Mouse (Mus musculus) neural tube, embryonic 15.5 days (tissue): Measurements from ENCODE around the gene Bach2. TPM values are rescaled to one million over a fixed set of nuclear protein-coding genes. Genes with fewer than 3 reads are reported as not detected.
A peak's percentile ranks its signal among the peaks of the same experiment; 100 is the strongest.

Experiments used
- ATAC-seq: fragments of 200-750 bp; cut with Nextera tagmentation; 2 replicates; pipeline ENCODE4 v1.8.0; 2017; ENCODE audit warnings: mild to moderate bottlenecking, moderate TSS enrichment, moderate library complexity; ENCODE audit not compliant: low FRiP score
- H3K27ac ChIP-seq: fragments of 300-500 bp; sonication (generic); replicated peaks from 2 replicates; pipeline ENCODE4 v1.5.1; 2015; ENCODE audit warnings: mild to moderate bottlenecking, inconsistent platforms
- H3K27me3 ChIP-seq: fragments of 300-500 bp; sonication (generic); replicated peaks from 2 replicates; pipeline ENCODE4 v1.6.1; 2015; ENCODE audit warnings: inconsistent platforms
- H3K36me3 ChIP-seq: fragments of 300-500 bp; sonication (generic); 2 replicates; pipeline ENCODE4 v1.6.1; 2015; ENCODE audit warnings: inconsistent platforms
- H3K4me1 ChIP-seq: fragments of 300-500 bp; sonication (generic); 2 replicates; pipeline ENCODE4 v1.6.1; 2015; ENCODE audit warnings: inconsistent platforms
- H3K4me2 ChIP-seq: fragments of 300-500 bp; sonication (generic); 2 replicates; pipeline ENCODE4 v1.6.1; 2015; ENCODE audit warnings: inconsistent platforms, mild to moderate bottlenecking, moderate library complexity
- H3K4me3 ChIP-seq: fragments of 300-500 bp; sonication (generic); replicated peaks from 2 replicates; pipeline ENCODE4 v1.5.1; 2015; ENCODE audit warnings: mild to moderate bottlenecking, inconsistent platforms
- H3K9ac ChIP-seq: fragments of 300-500 bp; sonication (generic); replicated peaks from 2 replicates; pipeline ENCODE4 v1.6.1; 2015; ENCODE audit warnings: mild to moderate bottlenecking, inconsistent platforms
- H3K9me3 ChIP-seq: fragments of 300-500 bp; sonication (generic); replicated peaks from 2 replicates; pipeline ENCODE4 v1.6.1; 2016; ENCODE audit warnings: inconsistent platforms
- WGBS: fragments of 180-500 bp; shearing (Covaris S2); methylation state at CpG from one replicate; pipeline ENCODE4 v1.1.7; 2015; ENCODE audit warnings: mixed read lengths; 5-methylcytosine and 5-hydroxymethylcytosine counted together
- polyA plus RNA-seq: library from polyadenylated mRNA; unstranded; fragments of >200 nt; fragmentation: Nextera tagmentation; extraction: Ambion mirVana; gene quantifications from 2 replicates; pipeline ENCODE4 v1.2.1, GENCODE M21; 2015

The Bach2 gene
- polyA plus RNA-seq, 1 experiment from 2014 or later: 24.3 TPM

DNA sequence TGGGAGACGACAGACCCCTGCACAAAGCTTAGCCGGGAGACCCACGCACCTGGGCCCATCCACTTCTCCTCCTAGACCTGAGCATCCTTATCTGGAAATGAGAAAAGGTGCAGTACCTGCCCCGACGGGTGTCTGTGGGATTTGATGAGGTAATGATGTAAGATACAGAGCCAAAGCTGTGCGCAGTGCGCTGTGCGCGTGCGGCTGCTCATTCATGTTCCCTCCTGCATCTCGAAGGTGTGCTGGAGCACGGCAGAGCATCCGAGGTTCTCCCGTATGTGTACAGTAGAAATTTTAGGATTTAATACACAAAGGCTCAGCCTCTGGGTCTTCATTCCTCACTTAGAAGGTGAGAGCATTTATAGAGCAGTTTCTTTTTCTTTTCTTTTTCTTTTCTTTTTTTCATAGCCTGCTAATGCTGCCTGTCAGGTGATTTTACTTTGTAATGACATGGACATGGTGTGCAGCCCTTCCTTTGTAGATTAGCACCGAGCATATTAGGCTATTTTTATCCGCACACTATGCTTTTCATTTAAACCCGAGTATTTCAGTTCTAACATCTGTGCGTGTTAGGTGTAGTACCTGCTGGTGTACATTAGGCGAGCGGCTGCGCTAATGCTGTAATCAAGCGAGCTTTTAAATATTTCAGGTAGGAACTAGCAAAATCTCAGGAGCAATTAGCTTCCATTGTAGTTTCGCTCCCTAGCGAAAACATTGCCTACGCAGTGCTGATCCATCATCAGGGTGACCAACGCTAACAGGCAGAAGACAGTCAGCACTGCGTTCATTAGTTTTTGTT lies 188.4 kb downstream of the Bach2 start:
- H3K9ac ChIP-seq: no peak overlapping the region; the same call in 1 of the 2 replicates

DNA sequence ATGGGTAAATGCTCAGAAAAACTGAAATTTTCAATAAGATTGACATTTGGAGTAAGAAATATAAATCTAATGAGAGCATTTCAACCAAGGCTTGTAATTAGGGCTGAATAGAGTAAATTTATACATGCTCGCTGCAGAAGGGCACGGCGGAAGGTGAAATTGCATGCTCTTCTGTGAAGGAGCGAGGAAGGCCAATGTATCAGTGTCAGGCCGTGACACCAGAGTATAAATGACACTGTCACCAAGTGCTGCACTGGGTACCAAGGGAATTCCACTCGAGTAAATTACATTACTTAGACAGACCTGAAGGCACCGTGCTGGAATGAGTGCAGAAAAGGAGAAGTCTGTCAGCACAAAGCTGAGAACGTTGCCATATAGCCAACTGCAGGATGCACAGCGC lies 190.1 kb downstream of the Bach2 start:
- no peaks in the 10 kb centered on the region for H3K36me3 ChIP-seq
- no peak overlapping the region for H3K4me2 ChIP-seq
- H3K4me3 ChIP-seq: no peak overlapping the region
- H3K9ac ChIP-seq: no peak overlapping the region
- H3K4me1 ChIP-seq: peaks cover 73% of the 10 kb centered on the region
- no peaks in the 10 kb centered on the region for H3K9me3 ChIP-seq
- ATAC-seq: no peak
- WGBS: 35% methylated on average over 9 of the region's 9 CpGs
- no peaks in the 10 kb centered on the region for H3K27me3 ChIP-seq
- H3K27ac ChIP-seq: peak overlapping the region; percentile 64; the same call in 1 of the 2 replicates

More for the DNA sequence above, 188.4 kb downstream of the Bach2 start:
- Histone ChIP-seq H3K27me3 (no peaks in the 10 kb centered on the region), H3K9me3 (no peaks in the 10 kb centered on the region), H3K4me1 (peaks cover 62% of the 10 kb centered on the region), H3K4me2 (peak overlapping the region; percentile 28), H3K36me3 (no peaks in the 10 kb centered on the region), H3K27ac (peak overlapping the region; percentile 64), H3K4me3 (no peak overlapping the region)
- peak; percentile 60 for ATAC-seq
- 62% methylated on average over 27 of the region's 27 CpGs for WGBS

DNA sequence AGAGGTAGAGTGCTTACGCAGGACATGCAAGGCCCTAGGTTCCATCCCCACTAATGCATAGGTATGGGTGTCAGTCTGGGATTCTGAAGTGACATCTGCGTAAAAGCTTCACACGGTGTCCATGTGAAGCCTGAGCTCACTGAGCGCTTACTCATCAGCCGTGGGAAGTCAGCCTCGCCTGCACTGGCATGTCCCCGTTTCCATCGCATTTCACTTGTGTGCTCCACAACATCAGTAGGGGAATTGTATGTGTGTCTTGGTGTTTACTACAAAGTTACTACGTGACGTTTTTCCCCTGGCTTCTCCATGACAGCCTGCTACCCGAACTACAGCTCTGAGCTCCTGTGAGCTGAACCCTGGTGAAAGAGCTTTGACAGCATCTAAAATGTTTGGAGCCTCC lies 191.5 kb downstream of the Bach2 start:
- Histone ChIP-seq H3K9ac (no peak overlapping the region), H3K36me3 (no peaks in the 10 kb centered on the region), H3K27ac (peak overlapping the region; percentile 58), H3K9me3 (no peaks in the 10 kb centered on the region), H3K27me3 (no peaks in the 10 kb centered on the region), H3K4me2 (no peak overlapping the region), H3K4me1 (peaks cover 73% of the 10 kb centered on the region), H3K4me3 (no peak overlapping the region)
- ATAC-seq: no peak
- 73% methylated on average over 11 of the region's 11 CpGs for WGBS

DNA sequence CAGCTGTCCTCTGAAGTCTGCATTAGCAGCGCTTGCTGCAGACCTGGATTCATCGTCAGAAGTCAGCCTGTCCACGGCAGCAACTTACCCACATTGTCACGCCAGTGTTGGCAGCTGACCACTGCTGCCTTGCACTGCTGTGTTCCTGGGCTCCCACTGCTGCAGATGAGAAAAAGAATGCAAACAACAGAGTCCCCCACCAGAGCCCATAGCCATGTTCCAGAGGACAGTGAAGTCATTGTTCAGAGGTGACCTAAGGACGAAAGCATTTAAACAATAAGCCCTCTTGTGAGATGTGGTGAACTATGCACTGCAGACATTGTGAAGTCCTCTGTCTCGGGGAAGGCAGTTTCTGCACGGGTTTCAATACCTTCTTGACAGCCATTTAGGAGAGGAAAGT lies 192.4 kb downstream of the Bach2 start:
- Histone ChIP-seq H3K4me2 (peak overlapping the region; percentile 11), H3K4me1 (peaks cover 73% of the 10 kb centered on the region), H3K9ac (peak overlapping the region; percentile 26; the same call in 1 of the 2 replicates), H3K36me3 (no peaks in the 10 kb centered on the region), H3K27me3 (no peaks in the 10 kb centered on the region), H3K4me3 (no peak overlapping the region), H3K27ac (peak overlapping the region; percentile 57), H3K9me3 (no peaks in the 10 kb centered on the region)
- WGBS: 11% methylated on average over 7 of the region's 7 CpGs
- ATAC-seq: no peak

DNA sequence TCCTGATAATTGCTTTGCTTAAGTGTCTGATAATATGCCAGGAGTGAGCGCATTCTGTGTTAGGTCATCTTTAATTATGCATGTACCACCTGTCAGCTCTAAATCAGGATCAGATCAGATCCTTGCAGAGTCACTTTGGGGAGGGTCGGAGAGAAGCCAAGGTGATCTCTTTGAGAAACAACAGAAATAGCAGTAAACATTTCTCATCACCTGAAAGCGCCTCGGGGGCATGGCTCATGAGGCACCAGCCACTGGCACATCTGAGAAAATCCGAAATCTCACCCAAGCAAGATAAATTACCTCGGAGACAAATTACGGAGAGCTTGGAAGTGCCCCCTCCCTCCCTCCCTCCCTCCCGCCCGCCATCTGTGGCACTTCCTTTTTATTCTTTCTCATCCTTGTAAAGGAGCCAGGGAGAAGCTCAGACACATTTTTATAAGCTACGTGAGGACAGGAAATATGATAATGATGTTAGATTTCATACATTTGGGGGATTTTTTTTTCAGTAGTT lies 193.7 kb downstream of the Bach2 start:
- Histone ChIP-seq H3K27ac (peak overlapping the region; percentile 57; the same call in 1 of the 2 replicates), H3K4me1 (peaks cover 67% of the 10 kb centered on the region), H3K9ac (no peak overlapping the region), H3K4me3 (no peak overlapping the region), H3K27me3 (no peaks in the 10 kb centered on the region), H3K9me3 (no peaks in the 10 kb centered on the region), H3K36me3 (no peaks in the 10 kb centered on the region), H3K4me2 (peak overlapping the region; percentile 33)
- 11% methylated on average over 10 of the region's 10 CpGs for WGBS
- ATAC-seq: no peak

DNA sequence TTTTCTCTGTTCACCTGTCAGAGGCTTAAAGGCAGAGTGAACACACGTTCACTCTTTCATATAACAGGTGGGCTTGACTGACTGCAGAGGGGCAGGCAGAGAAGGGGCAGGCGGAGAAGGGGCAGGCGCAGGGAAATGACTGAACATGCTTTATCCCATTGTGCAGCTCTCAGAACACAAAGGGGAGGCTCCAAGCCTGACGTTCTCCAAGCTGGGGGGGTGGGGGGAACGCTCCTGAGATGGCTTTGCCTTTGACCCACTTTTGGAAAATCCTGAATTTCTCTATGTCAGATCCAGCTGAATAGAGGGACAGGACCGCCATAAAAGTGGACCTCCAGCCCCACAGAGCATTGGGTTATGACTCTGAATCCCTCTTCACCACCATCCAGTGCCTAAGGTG lies 194.3 kb downstream of the Bach2 start:
- H3K4me2 ChIP-seq: no peak overlapping the region; the same call in 1 of the 2 replicates
- peaks cover 61% of the 10 kb centered on the region for H3K4me1 ChIP-seq
- H3K9me3 ChIP-seq: no peaks in the 10 kb centered on the region
- H3K36me3 ChIP-seq: no peaks in the 10 kb centered on the region
- H3K27me3 ChIP-seq: no peaks in the 10 kb centered on the region
- H3K4me3 ChIP-seq: no peak overlapping the region
- H3K27ac ChIP-seq: no peak overlapping the region
- WGBS: 34% methylated on average over 6 of the region's 6 CpGs
- H3K9ac ChIP-seq: no peak overlapping the region
- ATAC-seq: no peak

DNA sequence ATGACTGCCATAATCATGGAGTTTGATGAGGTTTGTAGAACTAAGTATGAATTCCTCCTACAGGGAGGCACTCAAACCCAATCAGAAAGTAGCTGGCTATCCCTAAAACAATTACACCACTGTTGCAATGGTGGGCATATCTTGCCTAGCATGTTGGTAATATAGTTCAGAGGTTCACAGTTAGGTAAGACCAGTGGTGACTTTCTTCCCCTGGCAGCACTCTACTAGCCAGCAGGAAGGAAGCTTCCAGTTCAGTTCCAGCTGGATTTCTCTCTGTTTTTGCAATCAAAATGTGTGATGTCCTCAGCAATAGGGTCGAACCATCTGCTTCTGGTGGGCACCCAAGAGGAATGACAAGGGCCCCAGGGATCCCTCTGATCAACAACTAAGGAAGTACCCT lies 196.0 kb downstream of the Bach2 start:
- 94% methylated on average over 1 of the region's 1 CpGs for WGBS
- H3K36me3 ChIP-seq: no peaks in the 10 kb centered on the region
- H3K27me3 ChIP-seq: no peaks in the 10 kb centered on the region
- ATAC-seq: no peak
- no peaks in the 10 kb centered on the region for H3K9me3 ChIP-seq
- H3K9ac ChIP-seq: no peak overlapping the region
- H3K4me1 ChIP-seq: peaks cover 45% of the 10 kb centered on the region
- no peak overlapping the region for H3K4me3 ChIP-seq
- H3K4me2 ChIP-seq: no peak overlapping the region
- no peak overlapping the region for H3K27ac ChIP-seq

DNA sequence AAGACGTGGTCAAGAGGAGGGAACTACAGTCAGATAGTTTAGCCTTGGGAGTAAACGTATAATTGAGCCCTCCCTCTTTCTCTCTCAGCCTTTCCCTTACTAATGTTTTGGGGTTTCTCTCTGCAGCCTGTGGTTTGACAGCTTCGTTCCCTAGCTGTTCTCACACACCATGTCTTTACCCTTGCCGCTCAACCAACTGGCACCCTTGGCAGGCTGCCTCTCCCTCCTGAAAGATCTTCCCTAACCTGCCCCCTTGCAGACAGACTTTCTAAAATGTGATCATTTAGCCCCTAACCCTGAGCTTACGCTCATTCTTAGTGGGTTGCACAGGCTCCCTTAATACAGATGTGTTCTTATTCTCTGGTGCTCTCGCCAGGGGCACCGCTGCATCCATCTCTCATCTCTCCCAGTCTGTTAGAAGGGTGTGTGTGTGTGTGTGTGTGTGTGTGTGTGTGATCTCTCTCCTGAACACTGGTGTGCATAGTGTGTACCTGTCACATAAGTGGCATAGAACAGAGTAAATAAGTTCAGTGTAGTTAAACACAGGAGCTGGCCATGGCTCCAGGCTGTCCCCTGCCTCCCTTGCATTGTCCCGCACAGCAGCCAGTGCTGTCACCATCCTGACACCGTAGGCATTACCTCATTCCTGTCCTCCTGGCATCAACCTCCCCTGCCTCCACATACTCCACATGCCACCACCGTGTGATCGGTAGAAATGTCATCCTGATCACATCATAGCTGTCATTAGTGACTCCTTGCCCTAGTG lies 201.6 kb downstream of the Bach2 start:
- Histone ChIP-seq H3K4me1 (peaks cover 13% of the 10 kb centered on the region; the same call in 1 of the 2 replicates), H3K27ac (no peak overlapping the region), H3K4me3 (no peak overlapping the region), H3K9me3 (no peaks in the 10 kb centered on the region), H3K27me3 (no peaks in the 10 kb centered on the region), H3K36me3 (no peaks in the 10 kb centered on the region), H3K4me2 (no peak overlapping the region), H3K9ac (no peak overlapping the region)
- no peak for ATAC-seq
- WGBS: 83% methylated on average over 11 of the region's 11 CpGs

DNA sequence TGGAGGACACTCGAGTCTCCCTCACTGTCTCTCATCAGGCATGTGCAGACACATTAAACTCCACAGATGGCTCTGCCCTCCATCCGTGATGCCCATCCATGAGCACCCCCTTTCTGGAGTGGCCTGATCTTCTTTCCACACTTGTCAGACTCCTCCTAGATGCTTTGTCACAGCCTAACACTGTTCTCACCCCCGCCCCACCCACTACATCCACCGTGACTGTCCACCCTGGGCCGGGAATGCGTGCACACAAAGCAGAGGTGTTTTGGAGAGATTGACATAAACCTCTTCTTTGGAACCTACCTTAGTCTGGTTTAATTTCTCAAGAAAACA lies 202.1 kb downstream of the Bach2 start:
- no peak overlapping the region for H3K4me2 ChIP-seq
- 86% methylated on average over 6 of the region's 6 CpGs for WGBS
- no peaks in the 10 kb centered on the region for H3K27me3 ChIP-seq
- peaks cover 13% of the 10 kb centered on the region; the same call in 1 of the 2 replicates for H3K4me1 ChIP-seq
- no peaks in the 10 kb centered on the region for H3K9me3 ChIP-seq
- no peak overlapping the region for H3K9ac ChIP-seq
- H3K4me3 ChIP-seq: no peak overlapping the region
- no peak overlapping the region for H3K27ac ChIP-seq
- H3K36me3 ChIP-seq: no peaks in the 10 kb centered on the region
- no peak for ATAC-seq

DNA sequence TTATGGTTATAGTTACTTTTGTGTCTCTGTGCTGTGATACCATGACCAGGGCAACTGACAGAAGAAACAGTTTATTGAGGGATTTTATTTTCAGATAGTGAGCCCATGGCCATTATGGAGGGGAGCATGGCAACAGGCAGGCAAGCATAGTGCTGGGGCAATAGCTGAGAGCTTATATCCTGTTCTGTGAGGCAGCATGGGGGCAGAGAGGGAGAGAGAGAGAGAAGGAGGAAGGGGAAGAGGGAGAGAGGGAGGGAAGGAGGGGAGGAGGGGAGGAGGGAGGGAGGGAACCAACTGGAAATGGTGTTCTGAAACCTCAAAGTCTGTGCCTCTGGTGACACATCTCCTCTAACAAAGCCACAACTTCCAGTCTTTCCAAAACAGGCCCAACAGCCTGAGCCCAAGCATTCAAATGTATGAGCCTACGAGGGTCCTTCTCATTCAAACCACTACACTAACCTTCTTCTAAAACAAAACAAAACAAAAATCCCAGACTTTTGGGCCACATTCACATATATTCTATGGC lies 206.1 kb downstream of the Bach2 start:
- Histone ChIP-seq H3K9me3 (no peaks in the 10 kb centered on the region), H3K36me3 (no peaks in the 10 kb centered on the region), H3K27me3 (no peaks in the 10 kb centered on the region), H3K9ac (no peak overlapping the region), H3K27ac (no peak overlapping the region), H3K4me1 (peaks cover 9% of the 10 kb centered on the region; the same call in 1 of the 2 replicates), H3K4me2 (no peak overlapping the region), H3K4me3 (no peak overlapping the region)
- ATAC-seq: no peak
- WGBS: 100% methylated on average over 1 of the region's 1 CpGs

DNA sequence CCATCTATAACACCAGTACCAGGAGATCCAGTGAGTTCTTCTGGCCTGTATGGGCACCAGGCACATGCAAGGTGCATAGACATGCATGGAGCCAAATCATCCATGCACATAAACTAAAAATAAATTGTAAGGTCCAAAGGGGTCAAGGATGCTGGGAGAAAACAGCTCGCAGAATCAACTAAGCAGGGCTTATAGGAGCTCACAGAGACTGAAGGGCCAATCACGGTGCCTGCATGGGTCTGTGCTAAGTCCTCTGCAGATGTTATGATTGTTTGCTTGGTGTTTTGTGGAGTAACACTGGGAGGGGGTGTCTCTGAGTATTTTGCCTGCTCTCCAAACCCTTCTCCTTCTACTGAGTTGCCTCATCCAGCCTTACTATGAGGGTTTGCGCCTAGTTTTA lies 209.2 kb downstream of the Bach2 start:
- no peaks in the 10 kb centered on the region for H3K4me1 ChIP-seq
- no peaks in the 10 kb centered on the region for H3K27me3 ChIP-seq
- H3K9ac ChIP-seq: no peak overlapping the region
- no peak for ATAC-seq
- 96% methylated on average over 3 of the region's 3 CpGs for WGBS
- H3K4me3 ChIP-seq: no peak overlapping the region
- H3K27ac ChIP-seq: no peak overlapping the region
- H3K4me2 ChIP-seq: no peak overlapping the region
- no peaks in the 10 kb centered on the region for H3K36me3 ChIP-seq
- H3K9me3 ChIP-seq: no peaks in the 10 kb centered on the region
